Mouse (Mus musculus) MEL (cell line): ENCODE measurements around the gene Orm3. TPM values are rescaled to one million over a fixed set of nuclear protein-coding genes. Genes with fewer than 3 reads are reported as not detected.

Experiments used
- DNase-seq: peaks from one replicate; pipeline ENCODE4 v3.0.0; 2011; ENCODE audit warnings: low read depth, low spot score
- H3K27ac ChIP-seq: 2 replicates; pipeline ENCODE4 v1.5.1; 2012; ENCODE audit warnings: low read depth, mild to moderate bottlenecking, control low read depth, low read length, moderate library complexity; ENCODE audit not compliant: control insufficient read depth
- H3K27me3 ChIP-seq, 2 experiments: fragments of 150-350 bp in 1 of 2; sonication (generic) in 1 of 2; 2 replicates each; pipeline ENCODE4 v1.6.1; 2012; ENCODE audit warnings: low read length in 2 of 2, mild to moderate bottlenecking in 2 of 2, improper control_type of control experiment in 1 of 2, moderate library complexity in 1 of 2; ENCODE audit not compliant: insufficient read depth in 2 of 2, control insufficient read depth in 1 of 2
- H3K36me3 ChIP-seq, 2 experiments: 2 replicates each; pipeline ENCODE4 v1.6.1; 2012 to 2014; ENCODE audit warnings: low read length in 2 of 2, improper control_type of control experiment in 1 of 2, inconsistent platforms in 1 of 2, mild to moderate bottlenecking in 1 of 2; ENCODE audit not compliant: insufficient read depth in 2 of 2, control insufficient read depth in 1 of 2
- H3K4me1 ChIP-seq, 2 experiments: fragments of 150-350 bp in 1 of 2; sonication (generic) in 1 of 2; 2 replicates each; pipeline ENCODE4 v1.6.1; 2012; ENCODE audit warnings: low read length in 2 of 2, improper control_type of control experiment in 1 of 2, mild to moderate bottlenecking in 1 of 2; ENCODE audit not compliant: insufficient read depth in 2 of 2, control insufficient read depth in 1 of 2
- H3K4me3 ChIP-seq, 2 experiments: fragments of 150-350 bp in 1 of 2; sonication (generic) in 1 of 2; 2 replicates each; pipeline ENCODE4 v1.5.1; 2012; ENCODE audit warnings: low read depth in 2 of 2, low read length in 2 of 2, mild to moderate bottlenecking in 2 of 2, moderate library complexity in 2 of 2, control low read depth in 1 of 2, improper control_type of control experiment in 1 of 2; ENCODE audit not compliant: control insufficient read depth in 1 of 2, insufficient read depth in 1 of 2
- H3K79me2 ChIP-seq: 2 replicates; pipeline ENCODE4 v1.6.1; 2012; ENCODE audit warnings: mild to moderate bottlenecking, low read length, moderate library complexity; ENCODE audit not compliant: control insufficient read depth, poor library complexity, insufficient read depth
- H3K9ac ChIP-seq: 2 replicates; pipeline ENCODE4 v1.6.1; 2012; ENCODE audit warnings: low read depth, mild to moderate bottlenecking, control low read depth, low read length, moderate library complexity; ENCODE audit not compliant: control insufficient read depth, poor library complexity, severe bottlenecking
- H3K9me3 ChIP-seq: fragments of 150-350 bp; sonication (generic); replicated peaks from 2 replicates; pipeline ENCODE4 v1.6.1; 2012; ENCODE audit warnings: mild to moderate bottlenecking, low read length, improper control_type of control experiment, moderate library complexity; ENCODE audit not compliant: insufficient read depth
- BHLHE40 ChIP-seq: IDR thresholded peaks from 2 replicates; pipeline ENCODE4 v1.6.1; 2012; ENCODE audit warnings: low read depth, mild to moderate bottlenecking, inconsistent platforms, low read length, improper control_type of control experiment, borderline replicate concordance
- EP300 ChIP-seq, 2 experiments: IDR thresholded peaks; 2 replicates each; pipeline ENCODE4 v1.6.1; 2011; ENCODE audit warnings: improper control_type of control experiment in 2 of 2, low read length in 2 of 2, low read depth in 1 of 2, mild to moderate bottlenecking in 1 of 2
- GABPA ChIP-seq: IDR thresholded peaks from 2 replicates; pipeline ENCODE4 v1.6.1; 2012; ENCODE audit warnings: low read depth, mild to moderate bottlenecking, inconsistent platforms, low read length, improper control_type of control experiment, moderate library complexity
- GATA1 ChIP-seq: IDR thresholded peaks from 2 replicates; pipeline ENCODE4 v1.6.1; 2011; ENCODE audit warnings: low read depth, low read length, improper control_type of control experiment
- HCFC1 ChIP-seq: IDR thresholded peaks from 2 replicates; pipeline ENCODE4 v1.6.1; 2012; ENCODE audit warnings: low read depth, mild to moderate bottlenecking, inconsistent platforms, low read length, improper control_type of control experiment, moderate library complexity
- KAT2A ChIP-seq: conservative IDR thresholded peaks from 2 replicates; pipeline ENCODE4 v1.6.1; 2012; ENCODE audit warnings: low read depth, low read length, improper control_type of control experiment, inconsistent platforms
- MXI1 ChIP-seq: IDR thresholded peaks from 2 replicates; pipeline ENCODE4 v1.6.1; 2011; ENCODE audit warnings: mild to moderate bottlenecking, low read depth, low read length, improper control_type of control experiment
- NRF1 ChIP-seq: IDR thresholded peaks from 2 replicates; pipeline ENCODE4 v1.6.1; 2014; ENCODE audit warnings: low read depth, mild to moderate bottlenecking, inconsistent platforms, low read length, improper control_type of control experiment, moderate library complexity; ENCODE audit not compliant: poor library complexity, insufficient read depth, severe bottlenecking
- POLR2AphosphoS2 ChIP-seq: IDR thresholded peaks from 2 replicates; pipeline ENCODE4 v1.6.1; 2011; ENCODE audit warnings: low read length, improper control_type of control experiment
- SIN3A ChIP-seq: IDR thresholded peaks from 2 replicates; pipeline ENCODE4 v1.6.1; 2012; ENCODE audit warnings: low read length, improper control_type of control experiment, inconsistent platforms
- TBP ChIP-seq: IDR thresholded peaks from 2 replicates; pipeline ENCODE4 v1.8.0; 2011; ENCODE audit warnings: low read depth, low read length, improper control_type of control experiment
- polyA plus RNA-seq, 2 experiments: library from polyadenylated mRNA; stranded (reverse) in 1 of 2; unstranded in 1 of 2; fragments of >175 nt in 1 of 2; fragments of >200 nt in 1 of 2; gene quantifications; 2 replicates each; pipeline versions ENCODE4 v1.2.1 to v1.2.4; 2012; ENCODE audit warnings: low replicate concordance in 2 of 2, low read depth in 1 of 2; ENCODE audit not compliant: insufficient read length in 2 of 2, insufficient read depth in 1 of 2, missing spikeins in 1 of 2
- total RNA-seq: library from RNA; depleted of rRNA; stranded (reverse); fragments of 300-350 nt; gene quantifications from 2 replicates; pipeline ENCODE4 v1.2.3, GENCODE M21; 2012

The Orm3 gene
- total and polyA plus RNA-seq, 3 experiments: not detected

- TF ChIP-seq TBP: no peak
Measured at GRCm38 (mm10) chr4:63401620-63402019, 45.7 kb downstream of the Orm3 start (continued).

DNA sequence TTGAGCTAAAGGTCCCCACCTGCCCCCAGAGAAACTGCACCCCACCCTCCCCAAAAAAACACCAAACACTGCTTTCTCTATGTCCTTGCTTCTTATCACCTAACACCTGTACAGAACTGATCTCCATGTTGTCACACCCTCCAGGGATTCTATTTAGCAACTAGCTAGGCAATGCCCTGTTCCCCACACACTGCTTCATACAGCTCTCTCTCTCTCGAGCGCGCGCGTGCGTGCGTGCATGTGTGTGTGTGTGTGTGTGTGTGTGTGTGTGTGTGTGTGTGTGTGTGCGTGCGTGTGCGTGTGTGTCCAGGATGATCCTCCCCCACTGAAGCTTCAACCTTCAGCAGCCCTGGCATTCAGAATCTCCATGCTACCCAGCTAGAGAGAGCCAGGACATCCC is 46.1 kb downstream of the Orm3 start:
- H3K27me3 ChIP-seq: no peaks in the 10 kb centered on the region
- H3K9ac ChIP-seq: no peak overlapping the region
- peak overlapping the region; percentile 67 for H3K27ac ChIP-seq
- H3K4me1 ChIP-seq: peaks cover 9 to 74% of the 10 kb centered on the region in 2 experiments
- no peak overlapping the region; a peak in 1 of 4 replicates for H3K4me3 ChIP-seq
- no peaks in the 10 kb centered on the region for H3K9me3 ChIP-seq
- DNase-seq: peak; percentile 49
- H3K36me3 ChIP-seq: peaks cover 0 to 48% of the 10 kb centered on the region in 2 experiments; a peak in 2 of 4 replicates
- no peaks in the 10 kb centered on the region; the same call in 1 of the 2 replicates for H3K79me2 ChIP-seq
- TF ChIP-seq GABPA (no peak), NRF1 (peak; percentile 46; the same call in 1 of the 2 replicates)

DNA sequence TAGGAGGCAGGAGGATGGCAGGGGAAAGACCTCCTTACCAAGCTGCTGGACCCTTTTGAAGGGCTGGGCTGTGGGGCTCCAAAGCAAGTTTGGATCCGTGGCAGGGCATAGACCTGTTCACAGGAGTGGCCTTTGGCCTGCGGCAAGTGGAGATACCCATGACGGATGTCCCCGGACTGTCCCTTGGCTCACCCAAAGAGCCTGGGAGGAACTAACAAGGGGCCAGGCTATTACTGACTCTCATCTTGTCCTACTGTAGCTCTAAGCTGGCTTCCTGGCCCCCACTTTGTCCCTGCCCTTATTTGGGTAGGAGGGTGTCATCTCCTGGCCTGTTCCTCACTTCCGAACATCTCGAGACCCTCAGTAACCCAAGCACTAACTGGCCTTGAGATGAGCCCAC is 46.6 kb downstream of the Orm3 start:
- Histone ChIP-seq H3K27me3 (no peaks in the 10 kb centered on the region), H3K9ac (peak overlapping the region; percentile 43), H3K79me2 (no peaks in the 10 kb centered on the region; the same call in 1 of the 2 replicates), H3K27ac (peak overlapping the region; percentile 34), H3K36me3 (peaks cover 0 to 52% of the 10 kb centered on the region in 2 experiments; a peak in 2 of 4 replicates), H3K9me3 (no peaks in the 10 kb centered on the region), H3K4me3 (peak overlapping the region in 1 of 2 experiments; percentile 24; a peak in 2 of 4 replicates), H3K4me1 (peaks cover 11 to 79% of the 10 kb centered on the region in 2 experiments)
- TF ChIP-seq POLR2AphosphoS2 (no peak), EP300 (IDR thresholded peaks at IDR 0.05; ENCODE audit: low read depth in 1 of 2, low read length in 2 of 2) (no peak), GATA1 (no peak), HCFC1 (no peak), SIN3A (no peak), BHLHE40 (no peak), MXI1 (no peak), KAT2A (no peak)
- DNase-seq: peak; percentile 24
